24 mouse cellular contexts compared by ENCODE assay signal in the genomic region with DNA sequence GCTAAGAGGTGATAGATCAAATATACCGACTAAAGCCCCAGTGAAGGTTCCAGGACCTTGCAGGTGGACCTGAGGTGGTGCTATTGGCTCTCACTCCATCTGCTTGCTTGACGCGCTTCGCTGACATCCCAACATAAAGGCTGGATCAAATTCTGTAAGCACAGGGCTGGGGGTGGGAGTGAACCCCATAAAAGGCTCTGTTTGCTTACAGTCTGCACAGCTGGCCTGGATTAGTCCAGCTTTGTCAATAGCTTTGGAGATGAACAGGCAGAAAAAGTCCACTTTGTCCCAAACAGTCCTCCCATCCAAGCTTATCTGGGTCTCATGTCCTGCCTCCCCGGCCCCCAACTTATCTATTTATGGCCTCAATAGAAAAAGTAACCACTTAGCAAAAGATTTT.
DNase-seq lines count a peak whose midpoint lies in the region; ATAC-seq and TF ChIP-seq lines count a peak whose summit lies in the region.
"Had no signal": no experiment of that assay in that cellular context is flagged by ENCODE, and none has a peak within 500 bp of the region (broad histone marks: within the 10 kb centered on the region; RNA-seq: fewer than 3 reads in every experiment).

No protein-coding gene starts in this region.

- H3K4me1 ChIP-seq in kidney, embryonic 14.5 days (ENCODE audit: control insufficient read depth, insufficient read depth, low read length) = 0 out of 2 replicates have a peak, but pooled peaks cover 4% of the 10 kb centered on the region
- peaks cover 7% of the 10 kb centered on the region; the same call in 1 of the 2 replicates for H3K4me1 ChIP-seq in embryonic facial prominence, embryonic 12.5 days
- peaks cover 13% of the 10 kb centered on the region for H3K4me1 ChIP-seq in limb, embryonic 12.5 days (replicated peaks)
- H3K4me1 ChIP-seq: forebrain, embryonic 13.5 days; liver, embryonic 15.5 days had no signal

- no peak for TF ChIP-seq CTCF in left cerebral cortex, adult 2 months (IDR thresholded peaks at IDR 0.05)

- no peak overlapping the region for H3K4me2 ChIP-seq in kidney, embryonic 14.5 days (replicated peaks; ENCODE audit: low read depth, low read length)
- no peak overlapping the region for H3K4me2 ChIP-seq in embryonic facial prominence, embryonic 12.5 days (replicated peaks)
- no peak overlapping the region for H3K4me2 ChIP-seq in limb, embryonic 12.5 days
- H3K4me2 ChIP-seq: forebrain, embryonic 13.5 days; hindbrain, embryonic 15.5 days; liver, embryonic 15.5 days; lung, embryonic 14.5 days; midbrain, embryonic 12.5 days had no signal

- no peaks in the 10 kb centered on the region for H3K36me3 ChIP-seq in kidney, embryonic 14.5 days (ENCODE audit: control insufficient read depth, insufficient read depth, low read length)
- no peaks in the 10 kb centered on the region for H3K36me3 ChIP-seq in embryonic facial prominence, embryonic 12.5 days
- H3K36me3 ChIP-seq in limb, embryonic 12.5 days = no peaks in the 10 kb centered on the region
- H3K36me3 ChIP-seq: hindbrain, embryonic 10.5 days; hindbrain, embryonic 15.5 days; liver, embryonic 15.5 days; midbrain, embryonic 12.5 days had no signal

- no peak overlapping the region for H3K9ac ChIP-seq in kidney, embryonic 14.5 days (ENCODE audit: low read depth, low read length)
- no peak overlapping the region for H3K9ac ChIP-seq in embryonic facial prominence, embryonic 12.5 days
- no peak overlapping the region for H3K9ac ChIP-seq in limb, embryonic 12.5 days (replicated peaks)
- H3K9ac ChIP-seq: forebrain, embryonic 13.5 days; hindbrain, embryonic 15.5 days; liver, embryonic 15.5 days; lung, embryonic 14.5 days; midbrain, embryonic 12.5 days had no signal

- H3K27ac ChIP-seq in kidney, embryonic 14.5 days (ENCODE audit: low read depth, low read length) = no peak overlapping the region
- H3K27ac ChIP-seq in embryonic facial prominence, embryonic 12.5 days = 0 out of 2 replicates have a peak overlapping the region, but pooled peaks have one; percentile 23
- H3K27ac ChIP-seq in limb, embryonic 12.5 days = 0 out of 2 replicates have a peak overlapping the region, but pooled peaks have one; percentile 1
- no peak overlapping the region for H3K27ac ChIP-seq in left cerebral cortex, adult 2 months
- H3K27ac ChIP-seq: forebrain, embryonic 13.5 days; hindbrain, embryonic 10.5 days; hindbrain, embryonic 15.5 days; liver, embryonic 15.5 days; midbrain, embryonic 12.5 days had no signal

- WGBS in kidney, embryonic 14.5 days = 34% methylated on average over 5 of the region's 5 CpGs
- 55% methylated on average over 5 of the region's 5 CpGs for WGBS in embryonic facial prominence, embryonic 12.5 days
- 64% methylated on average over 5 of the region's 5 CpGs for WGBS in limb, embryonic 12.5 days

- intact Hi-C loops in left cerebral cortex, adult 2 months (cut with DNase I) = no loop called here

- H3K9me3 ChIP-seq in kidney, embryonic 14.5 days (ENCODE audit: control insufficient read depth, low read length) = no peaks in the 10 kb centered on the region
- no peaks in the 10 kb centered on the region for H3K9me3 ChIP-seq in embryonic facial prominence, embryonic 12.5 days
- H3K9me3 ChIP-seq in limb, embryonic 12.5 days = no peaks in the 10 kb centered on the region
- H3K9me3 ChIP-seq: forebrain, embryonic 13.5 days; hindbrain, embryonic 10.5 days; hindbrain, embryonic 15.5 days; liver, embryonic 15.5 days; midbrain, embryonic 12.5 days had no signal

- ATAC-seq in kidney, embryonic 14.5 days (ENCODE audit: low FRiP score, low TSS enrichment) = peak; percentile 77
- ATAC-seq in embryonic facial prominence, embryonic 12.5 days (ENCODE audit: insufficient number of reproducible peaks, insufficient read depth, low FRiP score, low TSS enrichment) = no peak
- peak; percentile 64; the same call in 1 of the 2 replicates for ATAC-seq in limb, embryonic 12.5 days (ENCODE audit: insufficient number of reproducible peaks, insufficient read depth, low FRiP score, low TSS enrichment, low read depth)
- ATAC-seq: CD4-positive, CD25-positive, alpha-beta regulatory T cell, adult 4 months; forebrain, embryonic 13.5 days; inflammation-experienced regulatory T-cells, adult 6 months had no signal

- no peak for DNase-seq in kidney, postnatal 25 days
- DNase-seq in kidney, postnatal 4 days = peak; percentile 23 to 37
- no peak for DNase-seq in kidney, adult 18-20 months
- DNase-seq in left cerebral cortex, adult 2 months (ENCODE audit: extremely low spot score in 1 of 2, low spot score in 2 of 2) = no peak
- DNase-seq: adrenal gland, postnatal 25 days; cerebellum, adult 11-12 months; cerebellum, adult 9-11 months; embryo, embryonic 11 days; gastrocnemius, postnatal 14 days; heart, postnatal 14 days; left cerebral cortex, postnatal 4 days; lung, embryonic 14.5 days; lung, postnatal 14 days; thymus, postnatal 14 days had no signal

- H3K4me3 ChIP-seq in kidney, embryonic 14.5 days (ENCODE audit: low read length) = no peak overlapping the region
- no peak overlapping the region for H3K4me3 ChIP-seq in embryonic facial prominence, embryonic 12.5 days
- H3K4me3 ChIP-seq in limb, embryonic 12.5 days (replicated peaks) = no peak overlapping the region
- no peak overlapping the region for H3K4me3 ChIP-seq in left cerebral cortex, adult 2 months
- H3K4me3 ChIP-seq: forebrain, embryonic 13.5 days; hindbrain, embryonic 10.5 days; hindbrain, embryonic 15.5 days; liver, embryonic 15.5 days; midbrain, embryonic 12.5 days had no signal

- H3K27me3 ChIP-seq in kidney, embryonic 14.5 days (ENCODE audit: control insufficient read depth, insufficient read depth, low read length) = no peaks in the 10 kb centered on the region
- no peaks in the 10 kb centered on the region for H3K27me3 ChIP-seq in embryonic facial prominence, embryonic 12.5 days
- no peaks in the 10 kb centered on the region for H3K27me3 ChIP-seq in limb, embryonic 12.5 days
- H3K27me3 ChIP-seq: forebrain, embryonic 13.5 days; hindbrain, embryonic 15.5 days; liver, embryonic 15.5 days; midbrain, embryonic 12.5 days had no signal

Comparison
In these comparisons a context has a peak if more than half of its experiments do, and no peak if none do; other contexts are left out.
1. DNase-seq: peak in kidney, postnatal 4 days (2 of 2); none in kidney, postnatal 25 days (0 of 2), kidney, adult 18-20 months (single experiment) and left cerebral cortex, adult 2 months (0 of 2).
2. H3K27ac ChIP-seq: peak in embryonic facial prominence, embryonic 12.5 days (single experiment) and limb, embryonic 12.5 days (single experiment); none in kidney, embryonic 14.5 days (single experiment) and left cerebral cortex, adult 2 months (single experiment).